Mouse (Mus musculus): ENCODE data around the gene Cx3cr1. TPM values are rescaled to one million over a fixed set of nuclear protein-coding genes. Genes with fewer than 3 reads are reported as not detected.

Cx3cr1 gene
- polyA plus RNA-seq, 1 experiment from 2014 or later: 7.6 TPM

DNA sequence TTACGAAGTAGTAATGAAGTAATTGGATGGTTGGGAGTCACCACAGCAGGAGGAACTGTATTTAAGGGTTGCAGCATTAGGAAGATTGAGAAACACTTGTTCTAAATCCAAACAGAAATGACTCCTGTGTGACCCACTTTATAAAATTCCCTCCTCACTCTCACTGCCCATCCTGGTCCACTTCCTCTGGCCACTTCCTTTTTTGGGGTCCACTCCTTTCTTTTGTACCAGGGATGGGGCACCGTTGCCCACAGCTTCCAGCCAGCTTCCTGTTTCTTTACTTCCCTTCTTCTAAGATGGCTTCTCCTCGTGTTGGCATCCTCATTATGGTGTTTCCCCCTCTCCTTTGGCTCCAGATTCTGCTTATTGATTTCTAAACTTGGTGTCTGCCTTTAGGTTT lies 10.9 kb downstream of the Cx3cr1 start:
- Histone ChIP-seq H3K27me3 (replicated peaks; ENCODE audit: control insufficient read depth, insufficient read depth, low read length) (no peaks in the 10 kb centered on the region), H3K9ac (ENCODE audit: low read length) (no peak overlapping the region), H3K4me2 (ENCODE audit: low read length) (no peak overlapping the region), H3K4me3 (ENCODE audit: low read depth, low read length) (no peak overlapping the region), H3K4me1 (replicated peaks; ENCODE audit: control insufficient read depth, insufficient read depth, low read length) (no peaks in the 10 kb centered on the region), H3K9me3 (ENCODE audit: control insufficient read depth, low read length) (no peaks in the 10 kb centered on the region), H3K36me3 (ENCODE audit: control insufficient read depth, insufficient read depth, low read length) (no peaks in the 10 kb centered on the region), H3K27ac (ENCODE audit: low read depth) (no peak overlapping the region)
- no peak for DNase-seq (ENCODE audit: low spot score)
- WGBS: 79% methylated on average over 3 of the region's 3 CpGs
- ATAC-seq (replicated peaks; ENCODE audit: low FRiP score, low TSS enrichment, low read depth): no peak

DNA sequence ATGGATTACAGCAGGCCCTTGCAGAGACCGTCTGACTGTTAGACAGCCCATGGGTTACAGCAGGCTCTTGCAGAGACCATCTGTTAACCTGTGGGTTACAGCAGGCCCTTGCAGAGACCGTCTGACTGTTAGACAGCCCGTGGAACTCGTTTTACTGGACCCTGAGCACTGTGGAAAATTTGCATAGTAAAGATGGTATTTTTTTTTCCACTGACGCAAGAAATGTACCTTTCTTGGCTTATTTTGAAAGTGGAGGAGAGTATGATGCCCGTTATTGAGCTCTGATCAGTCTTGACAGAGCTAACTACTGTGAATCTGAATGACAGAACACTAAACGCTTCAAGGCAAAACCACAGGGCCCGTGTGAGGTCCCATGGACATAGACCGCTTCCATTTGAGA lies 13.5 kb downstream of the Cx3cr1 start:
- no peaks in the 10 kb centered on the region for H3K9me3 ChIP-seq (ENCODE audit: control insufficient read depth, low read length)
- no peak overlapping the region for H3K27ac ChIP-seq (ENCODE audit: low read depth)
- DNase-seq (ENCODE audit: low spot score): no peak
- no peaks in the 10 kb centered on the region for H3K4me1 ChIP-seq (replicated peaks; ENCODE audit: control insufficient read depth, insufficient read depth, low read length)
- no peaks in the 10 kb centered on the region for H3K36me3 ChIP-seq (ENCODE audit: control insufficient read depth, insufficient read depth, low read length)
- H3K4me3 ChIP-seq (ENCODE audit: low read depth, low read length): no peak overlapping the region
- no peak overlapping the region for H3K4me2 ChIP-seq (ENCODE audit: low read length)
- H3K27me3 ChIP-seq (replicated peaks; ENCODE audit: control insufficient read depth, insufficient read depth, low read length): no peaks in the 10 kb centered on the region
- no peak overlapping the region for H3K9ac ChIP-seq (ENCODE audit: low read length)
- no peak for ATAC-seq (replicated peaks; ENCODE audit: low FRiP score, low TSS enrichment, low read depth)
- WGBS: 79% methylated on average over 9 of the region's 9 CpGs

DNA sequence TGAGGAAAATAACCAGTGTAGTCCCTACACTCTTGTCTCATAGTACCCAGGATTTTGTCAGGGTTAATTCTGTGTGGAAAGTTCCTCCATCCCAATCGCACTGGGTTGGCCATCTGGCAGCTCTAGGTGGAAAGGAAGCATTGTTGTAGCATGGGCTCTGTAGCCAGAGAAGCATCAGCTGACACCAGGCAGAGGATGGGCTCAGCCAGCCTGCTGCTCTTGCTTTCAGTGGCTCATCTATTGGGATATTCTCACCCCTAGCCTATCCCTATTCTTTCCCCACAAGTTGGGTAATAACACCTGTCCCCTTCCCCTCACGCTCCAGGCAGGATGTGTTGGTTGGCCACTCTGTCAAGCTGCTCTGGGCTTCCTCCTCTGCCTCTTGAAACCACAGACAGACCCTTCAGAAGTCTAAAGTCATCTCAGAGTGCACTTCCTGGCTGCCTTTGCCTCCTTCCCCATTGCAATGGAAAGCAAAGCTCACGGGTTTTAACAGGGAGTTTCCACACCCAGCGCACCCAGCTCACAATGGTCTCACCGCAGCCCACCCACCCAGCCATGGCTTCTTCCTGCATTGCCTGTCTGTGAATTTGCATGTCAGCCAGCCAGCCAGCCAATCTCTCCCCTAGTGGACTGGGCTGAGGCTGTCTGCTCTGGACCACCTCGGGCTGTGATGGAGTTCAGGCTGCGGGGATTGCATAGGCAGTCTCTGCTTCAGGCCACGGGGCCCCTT lies 15.0 kb downstream of the Cx3cr1 start:
- no peak overlapping the region for H3K9ac ChIP-seq (ENCODE audit: low read length)
- no peak overlapping the region for H3K27ac ChIP-seq (ENCODE audit: low read depth)
- no peaks in the 10 kb centered on the region for H3K27me3 ChIP-seq (replicated peaks; ENCODE audit: control insufficient read depth, insufficient read depth, low read length)
- H3K4me2 ChIP-seq (ENCODE audit: low read length): no peak overlapping the region
- WGBS: 46% methylated on average over 8 of the region's 8 CpGs
- no peaks in the 10 kb centered on the region for H3K36me3 ChIP-seq (ENCODE audit: control insufficient read depth, insufficient read depth, low read length)
- no peaks in the 10 kb centered on the region for H3K9me3 ChIP-seq (ENCODE audit: control insufficient read depth, low read length)
- ATAC-seq (replicated peaks; ENCODE audit: low FRiP score, low TSS enrichment, low read depth): no peak
- DNase-seq (ENCODE audit: low spot score): no peak
- H3K4me3 ChIP-seq (ENCODE audit: low read depth, low read length): no peak overlapping the region
- no peaks in the 10 kb centered on the region for H3K4me1 ChIP-seq (replicated peaks; ENCODE audit: control insufficient read depth, insufficient read depth, low read length)

DNA sequence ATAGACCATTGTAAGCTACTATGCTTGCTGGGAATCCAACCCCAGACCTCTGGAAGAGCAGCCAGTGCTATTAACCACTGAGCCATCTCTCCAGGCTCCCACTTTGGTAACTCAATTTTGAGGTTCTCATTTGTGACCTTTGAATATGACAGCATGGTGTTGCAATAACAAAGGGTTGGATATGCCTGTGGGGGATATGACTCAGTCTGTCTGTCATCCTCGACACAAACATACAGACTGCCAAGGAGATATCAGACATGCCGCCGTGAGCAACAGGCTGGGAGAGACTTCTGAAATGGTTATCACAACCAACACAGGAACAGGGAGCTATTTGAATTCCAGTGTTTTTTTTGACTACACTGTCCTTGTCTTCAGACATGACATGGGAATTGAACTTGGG lies 20.3 kb downstream of the Cx3cr1 start:
- Histone ChIP-seq H3K4me3 (ENCODE audit: low read depth, low read length) (no peak overlapping the region), H3K4me1 (replicated peaks; ENCODE audit: control insufficient read depth, insufficient read depth, low read length) (no peaks in the 10 kb centered on the region), H3K4me2 (ENCODE audit: low read length) (no peak overlapping the region), H3K9ac (ENCODE audit: low read length) (no peak overlapping the region), H3K9me3 (ENCODE audit: control insufficient read depth, low read length) (no peaks in the 10 kb centered on the region), H3K27me3 (replicated peaks; ENCODE audit: control insufficient read depth, insufficient read depth, low read length) (no peaks in the 10 kb centered on the region), H3K36me3 (ENCODE audit: control insufficient read depth, insufficient read depth, low read length) (no peaks in the 10 kb centered on the region), H3K27ac (ENCODE audit: low read depth) (no peak overlapping the region)
- no peak for DNase-seq (ENCODE audit: low spot score)
- ATAC-seq (replicated peaks; ENCODE audit: low FRiP score, low TSS enrichment, low read depth): no peak
- WGBS: 82% methylated on average over 3 of the region's 3 CpGs

DNA sequence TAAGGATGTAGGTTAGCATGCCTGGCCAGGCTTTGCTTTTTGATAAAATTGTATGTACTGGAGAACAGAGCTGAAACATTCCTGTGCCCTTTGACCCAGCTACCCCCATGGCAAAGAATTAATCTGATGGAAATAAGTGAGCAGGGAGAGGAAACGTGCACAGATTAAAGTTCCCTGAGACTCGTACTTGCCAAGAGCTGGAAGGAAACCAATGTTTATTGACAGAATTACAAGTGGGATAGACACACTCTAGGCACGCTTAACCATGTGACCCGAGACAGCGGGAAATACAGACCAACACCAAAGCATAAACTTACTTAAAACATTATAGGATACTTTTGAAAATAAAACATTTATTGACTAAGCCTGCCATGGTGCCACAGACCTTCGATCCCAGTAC lies 21.2 kb downstream of the Cx3cr1 start:
- Histone ChIP-seq H3K4me2 (ENCODE audit: low read length) (no peak overlapping the region), H3K27ac (ENCODE audit: low read depth) (no peak overlapping the region), H3K4me3 (ENCODE audit: low read depth, low read length) (no peak overlapping the region), H3K27me3 (replicated peaks; ENCODE audit: control insufficient read depth, insufficient read depth, low read length) (no peaks in the 10 kb centered on the region), H3K9ac (ENCODE audit: low read length) (no peak overlapping the region), H3K4me1 (replicated peaks; ENCODE audit: control insufficient read depth, insufficient read depth, low read length) (no peaks in the 10 kb centered on the region), H3K9me3 (ENCODE audit: control insufficient read depth, low read length) (no peaks in the 10 kb centered on the region), H3K36me3 (ENCODE audit: control insufficient read depth, insufficient read depth, low read length) (no peaks in the 10 kb centered on the region)
- WGBS: 62% methylated on average over 6 of the region's 6 CpGs
- DNase-seq (ENCODE audit: low spot score): no peak
- no peak for ATAC-seq (replicated peaks; ENCODE audit: low FRiP score, low TSS enrichment, low read depth)

DNA sequence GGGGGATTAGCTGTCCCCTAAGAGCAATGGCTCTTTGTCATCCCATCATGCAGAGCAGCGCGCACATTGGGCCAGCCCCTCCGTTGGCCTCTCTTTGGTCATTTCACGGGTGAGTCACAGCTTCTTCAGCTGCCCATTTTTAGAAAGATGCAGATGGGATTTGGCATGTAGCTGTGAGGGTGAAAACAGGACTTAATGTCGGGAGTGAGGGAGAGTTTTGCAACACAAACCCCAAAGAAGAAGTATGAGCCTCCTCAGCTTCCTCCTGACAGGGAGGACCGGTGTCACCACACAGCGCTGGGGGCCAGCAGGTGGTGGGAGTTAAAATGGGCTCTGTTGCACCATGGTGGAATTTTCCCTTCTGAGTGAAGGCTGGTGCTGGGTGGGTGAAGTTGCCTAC lies 26.6 kb downstream of the Cx3cr1 start:
- 85% methylated on average over 7 of the region's 7 CpGs for WGBS
- Histone ChIP-seq H3K9me3 (ENCODE audit: control insufficient read depth, low read length) (no peaks in the 10 kb centered on the region), H3K4me3 (ENCODE audit: low read depth, low read length) (no peak overlapping the region)

DNA sequence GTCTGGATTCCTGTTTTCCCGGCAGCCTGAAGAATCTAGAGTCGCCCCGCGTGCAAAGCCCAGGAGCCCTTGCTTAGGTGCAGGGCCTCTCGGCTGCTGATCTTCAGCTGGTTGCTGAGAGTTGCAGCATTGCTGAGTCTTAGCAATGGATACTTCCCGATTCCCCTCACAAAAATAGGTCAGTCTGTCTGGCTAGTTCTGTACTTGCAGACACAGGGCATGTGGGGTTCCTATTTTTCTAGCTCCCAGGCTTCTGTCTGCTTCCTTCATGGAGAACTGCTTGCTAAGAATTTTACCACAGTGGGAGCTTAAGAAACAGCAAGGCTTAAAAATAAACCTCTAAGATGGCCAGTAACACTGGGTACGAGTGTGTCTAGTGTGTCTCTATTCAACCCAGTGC lies 32.3 kb downstream of the Cx3cr1 start:
- ATAC-seq (replicated peaks; ENCODE audit: low FRiP score, low TSS enrichment, low read depth): no peak
- H3K9ac ChIP-seq (ENCODE audit: low read length): no peak overlapping the region

More for the DNA sequence above, 26.6 kb downstream of the Cx3cr1 start:
- no peaks in the 10 kb centered on the region for H3K27me3 ChIP-seq (replicated peaks; ENCODE audit: control insufficient read depth, insufficient read depth, low read length)
- H3K27ac ChIP-seq (ENCODE audit: low read depth): no peak overlapping the region
- H3K4me1 ChIP-seq (replicated peaks; ENCODE audit: control insufficient read depth, insufficient read depth, low read length): no peaks in the 10 kb centered on the region
- ATAC-seq (replicated peaks; ENCODE audit: low FRiP score, low TSS enrichment, low read depth) (no peak), DNase-seq (ENCODE audit: low spot score) (no peak)
- H3K9ac ChIP-seq (ENCODE audit: low read length): no peak overlapping the region
- H3K4me2 ChIP-seq (ENCODE audit: low read length): no peak overlapping the region
- no peaks in the 10 kb centered on the region for H3K36me3 ChIP-seq (ENCODE audit: control insufficient read depth, insufficient read depth, low read length)

DNA sequence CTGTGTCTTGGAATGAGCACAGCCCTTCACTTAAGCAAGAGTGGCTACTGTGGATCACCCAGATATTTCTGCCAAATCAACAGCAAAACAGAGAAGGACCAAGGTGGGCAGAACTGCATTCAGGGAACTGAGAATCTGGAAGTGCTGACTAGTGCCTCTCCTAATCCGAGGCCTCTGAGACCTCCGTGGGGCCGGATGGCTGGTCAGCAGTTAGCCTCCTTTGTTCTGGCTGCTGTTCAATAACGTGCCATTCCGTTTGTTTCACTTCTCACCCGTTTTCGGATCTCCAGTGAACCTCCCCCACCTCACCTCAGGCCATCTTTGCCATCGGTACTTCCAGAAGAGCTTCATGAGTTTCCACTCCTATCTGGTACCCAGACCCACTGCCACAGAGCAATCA lies 35.3 kb downstream of the Cx3cr1 start:
- H3K9me3 ChIP-seq (ENCODE audit: control insufficient read depth, low read length): no peaks in the 10 kb centered on the region
- H3K36me3 ChIP-seq (ENCODE audit: control insufficient read depth, insufficient read depth, low read length): no peaks in the 10 kb centered on the region
- H3K4me3 ChIP-seq (ENCODE audit: low read depth, low read length): no peak overlapping the region
- ATAC-seq (replicated peaks; ENCODE audit: low FRiP score, low TSS enrichment, low read depth) (no peak), DNase-seq (ENCODE audit: low spot score) (no peak)
- no peak overlapping the region for H3K9ac ChIP-seq (ENCODE audit: low read length)
- H3K4me2 ChIP-seq (ENCODE audit: low read length): no peak overlapping the region
- WGBS: 84% methylated on average over 8 of the region's 8 CpGs
- no peaks in the 10 kb centered on the region for H3K27me3 ChIP-seq (replicated peaks; ENCODE audit: control insufficient read depth, insufficient read depth, low read length)
- H3K27ac ChIP-seq (ENCODE audit: low read depth): no peak overlapping the region
- H3K4me1 ChIP-seq (replicated peaks; ENCODE audit: control insufficient read depth, insufficient read depth, low read length): no peaks in the 10 kb centered on the region

More for the DNA sequence above, 32.3 kb downstream of the Cx3cr1 start:
- no peak overlapping the region for H3K4me2 ChIP-seq (ENCODE audit: low read length)
- no peaks in the 10 kb centered on the region for H3K4me1 ChIP-seq (replicated peaks; ENCODE audit: control insufficient read depth, insufficient read depth, low read length)
- H3K27me3 ChIP-seq (replicated peaks; ENCODE audit: control insufficient read depth, insufficient read depth, low read length): no peaks in the 10 kb centered on the region
- WGBS: 76% methylated on average over 7 of the region's 7 CpGs
- H3K4me3 ChIP-seq (ENCODE audit: low read depth, low read length): no peak overlapping the region
- no peaks in the 10 kb centered on the region for H3K9me3 ChIP-seq (ENCODE audit: control insufficient read depth, low read length)
- H3K36me3 ChIP-seq (ENCODE audit: control insufficient read depth, insufficient read depth, low read length): no peaks in the 10 kb centered on the region
- DNase-seq (ENCODE audit: low spot score): no peak
- no peak overlapping the region for H3K27ac ChIP-seq (ENCODE audit: low read depth)

DNA sequence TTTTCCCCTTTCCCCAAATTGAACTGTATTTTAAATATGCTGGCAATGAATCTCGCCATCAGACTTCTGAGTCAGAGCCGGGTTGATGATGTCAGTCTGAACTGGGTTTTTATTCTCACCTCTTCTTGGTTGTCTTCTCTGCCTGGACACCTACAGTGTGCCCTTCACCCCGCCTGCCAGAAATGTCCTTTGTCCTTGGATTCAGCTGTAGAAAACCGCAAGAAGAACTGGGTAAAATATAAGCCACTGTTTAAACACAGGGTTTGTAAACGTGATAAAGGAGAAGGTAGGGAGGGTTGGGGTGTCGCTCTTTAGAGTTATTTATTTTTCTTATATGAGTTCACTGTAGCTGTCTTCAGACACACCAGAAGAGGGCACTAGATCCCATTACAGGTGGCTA lies 37.0 kb downstream of the Cx3cr1 start:
- no peaks in the 10 kb centered on the region for H3K27me3 ChIP-seq (replicated peaks; ENCODE audit: control insufficient read depth, insufficient read depth, low read length)
- no peak overlapping the region for H3K4me3 ChIP-seq (ENCODE audit: low read depth, low read length)
- ATAC-seq (replicated peaks; ENCODE audit: low FRiP score, low TSS enrichment, low read depth) (no peak; the same call in 1 of the 2 replicates), DNase-seq (ENCODE audit: low spot score) (no peak)
- H3K9me3 ChIP-seq (ENCODE audit: control insufficient read depth, low read length): no peaks in the 10 kb centered on the region
- no peak overlapping the region; the same call in 1 of the 2 replicates for H3K27ac ChIP-seq (ENCODE audit: low read depth)
- WGBS: 70% methylated on average over 6 of the region's 6 CpGs
- H3K36me3 ChIP-seq (ENCODE audit: control insufficient read depth, insufficient read depth, low read length): no peaks in the 10 kb centered on the region
- no peaks in the 10 kb centered on the region for H3K4me1 ChIP-seq (replicated peaks; ENCODE audit: control insufficient read depth, insufficient read depth, low read length)
- no peak overlapping the region for H3K9ac ChIP-seq (ENCODE audit: low read length)
- H3K4me2 ChIP-seq (ENCODE audit: low read length): no peak overlapping the region

Data from intestine, embryonic 14.5 days (tissue).